Mouse (Mus musculus) gastrocnemius, postnatal 4 days (tissue): ENCODE results near the gene Stac2. TPM values are rescaled to one million over a fixed set of nuclear protein-coding genes. Genes with fewer than 3 reads are reported as not detected.
A peak's percentile ranks its signal among the peaks of the same experiment; 100 is the strongest.

Experiments
- DNase-seq, 2 experiments: peaks; one replicate each; pipeline ENCODE4 v3.0.0; 2021 to 2022; ENCODE audit warnings: low spot score in 2 of 2, mixed read lengths in 2 of 2
- long read RNA-seq, 2 experiments: library from polyadenylated mRNA; stranded (forward); transcript quantifications; one replicate each; pipeline ENCODE4 v2.0.0; 2021
- total RNA-seq, 2 experiments: library from RNA; stranded (reverse); gene quantifications; 2 replicates each; pipeline ENCODE4 v1.2.3; 2021

Gene Stac2
- under 1 TPM; 0.54 to 0.60 TPM for total RNA-seq
- long read RNA-seq, experiment 1, result 0 reads
- long read RNA-seq, experiment 2, result 0 reads

GRCm38 (mm10) chr11:98052989-98053834 lies at the start of gene Stac2:
TSS of gene Stac2 (minus strand) at chr11:98053462.
- peak in 1 of 2 experiments; percentile 68 for DNase-seq

- no peak for DNase-seq
Observed at GRCm38 (mm10) chr11:98101332-98101731, 48.1 kb upstream of the Stac2 start.

DNA sequence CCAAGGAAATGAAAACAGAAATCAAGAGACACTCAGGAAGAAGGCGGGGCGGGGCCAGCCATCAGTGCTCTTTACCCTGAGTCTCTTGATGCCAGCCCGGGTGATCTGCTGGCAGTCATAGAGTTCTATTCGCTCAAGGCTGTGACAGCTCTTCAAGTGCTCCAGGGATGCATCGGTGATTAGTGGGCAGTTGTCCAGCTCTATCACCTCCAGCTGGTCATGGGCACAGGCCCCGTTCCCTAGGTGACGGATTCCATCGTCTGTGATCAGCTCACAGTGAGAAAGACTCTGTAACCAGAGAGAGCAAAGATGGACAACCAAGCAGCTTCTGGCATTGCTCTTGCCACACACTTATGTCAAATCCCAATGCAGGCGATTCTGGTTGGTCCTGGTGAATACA lies 37.3 kb upstream of the Stac2 start:
- DNase-seq, result no peak

DNA sequence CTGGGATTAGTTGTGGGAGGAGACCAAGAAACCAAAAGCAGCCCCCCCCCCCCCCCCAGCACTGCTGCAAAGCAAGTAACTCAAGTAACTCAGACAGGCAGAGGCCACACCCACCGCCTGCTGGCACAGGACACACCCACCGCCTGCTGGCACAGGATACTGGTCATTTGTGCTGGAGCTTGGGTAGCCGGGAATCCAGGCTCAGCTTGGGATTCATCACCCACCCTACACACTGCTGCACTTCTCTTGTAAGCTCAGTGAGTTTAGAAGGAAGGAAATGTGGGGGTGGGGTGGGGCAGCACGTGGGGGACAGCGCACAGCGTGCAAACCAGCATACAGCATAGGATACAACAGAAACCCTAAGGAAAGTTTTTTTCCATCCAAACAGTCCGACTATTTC lies 35.0 kb upstream of the Stac2 start:
- peak in 1 of 2 experiments; percentile 33 for DNase-seq

DNA sequence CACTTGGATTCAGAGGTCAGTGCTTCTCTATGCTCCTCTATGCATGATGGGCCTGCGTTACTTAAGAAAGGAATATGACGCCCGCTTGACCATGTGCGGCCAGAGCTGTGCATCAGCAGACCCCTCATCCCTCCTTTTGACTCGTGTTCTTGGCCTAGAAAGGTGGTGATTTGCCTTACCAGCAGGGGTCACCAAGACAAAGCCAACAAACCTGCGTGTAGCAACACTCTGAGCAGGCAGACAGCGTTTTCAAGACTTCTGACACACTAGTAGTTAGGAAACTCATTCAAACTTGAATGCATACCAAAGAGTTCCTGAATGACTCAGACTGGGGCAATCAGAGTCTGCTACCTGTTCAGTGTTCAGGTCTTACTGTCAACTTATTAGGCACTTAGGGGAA lies 33.3 kb upstream of the Stac2 start:
- DNase-seq, result no peak

GRCm38 (mm10) chr11:98086141-98086540 lies 32.9 kb upstream of the Stac2 start:
- DNase-seq, result no peak

DNA sequence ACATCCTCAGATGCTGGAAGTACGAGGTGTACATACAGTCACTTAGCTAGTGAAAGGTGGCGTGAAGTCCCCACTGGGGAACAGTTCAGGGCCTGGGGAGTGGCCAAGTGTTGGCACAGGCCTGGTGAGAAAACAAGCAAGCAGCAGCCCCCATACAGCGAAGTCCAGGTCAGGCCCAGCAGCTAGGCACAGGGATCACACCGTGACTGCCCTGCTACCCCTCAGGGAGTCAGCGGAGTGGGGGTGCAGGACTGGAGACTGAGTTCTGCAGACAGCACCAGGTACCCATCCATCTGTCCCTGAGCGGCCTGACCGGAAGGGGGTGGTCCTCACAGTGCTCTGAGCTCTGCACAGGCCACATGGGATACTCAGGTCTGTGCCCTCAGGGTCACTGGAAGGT lies 29.5 kb upstream of the Stac2 start:
- DNase-seq, result no peak

DNA sequence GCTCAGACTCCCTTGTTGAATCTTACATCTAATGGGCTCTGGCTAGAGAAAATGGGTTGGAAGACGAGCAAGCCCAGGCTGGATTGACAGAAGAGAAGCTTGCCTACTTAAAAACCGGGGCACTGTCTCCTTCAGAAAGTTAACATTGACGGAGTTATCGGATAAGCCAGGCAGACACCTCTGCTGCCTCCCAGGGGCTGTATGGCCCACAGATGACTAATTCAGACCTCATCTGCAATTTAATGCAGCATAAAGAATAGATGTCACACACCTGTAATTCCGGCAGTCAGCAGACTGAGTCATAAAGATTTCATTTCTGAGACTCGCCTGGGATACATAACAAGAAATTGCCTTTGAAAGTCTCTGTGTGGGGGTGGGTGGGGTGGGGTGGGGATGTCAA lies 27.2 kb upstream of the Stac2 start:
- no peak for DNase-seq

GRCm38 (mm10) chr11:98077086-98077485 lies 23.8 kb upstream of the Stac2 start:
- no peak for DNase-seq

GRCm38 (mm10) chr11:98075195-98075808 lies 22.0 kb upstream of the Stac2 start:
- peak; percentile 86 for DNase-seq

GRCm38 (mm10) chr11:98073442-98073841 lies 20.2 kb upstream of the Stac2 start:
- DNase-seq, result no peak

- DNase-seq, result no peak
Observed at GRCm38 (mm10) chr11:98067255-98067654, 14.0 kb upstream of the Stac2 start.

DNA sequence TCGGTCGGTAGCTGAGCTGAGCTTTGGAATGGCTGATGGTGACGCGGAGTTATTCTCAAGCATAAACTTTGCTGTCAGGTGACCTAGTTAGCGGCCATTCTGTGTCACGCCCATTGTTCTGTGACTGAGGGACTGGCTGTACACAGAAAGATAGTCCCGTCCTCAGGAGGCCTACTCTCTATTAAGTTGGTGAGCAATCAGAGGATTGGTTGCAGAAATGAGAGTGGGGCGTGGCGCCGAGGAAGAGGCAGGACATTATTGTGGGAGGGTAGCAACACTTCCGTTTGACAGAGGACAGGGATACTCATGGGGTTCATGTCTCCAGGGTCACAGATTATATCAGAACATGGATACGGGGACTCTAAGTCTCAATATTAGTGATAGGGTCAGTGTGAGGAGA lies 12.9 kb upstream of the Stac2 start:
- no peak for DNase-seq

DNA sequence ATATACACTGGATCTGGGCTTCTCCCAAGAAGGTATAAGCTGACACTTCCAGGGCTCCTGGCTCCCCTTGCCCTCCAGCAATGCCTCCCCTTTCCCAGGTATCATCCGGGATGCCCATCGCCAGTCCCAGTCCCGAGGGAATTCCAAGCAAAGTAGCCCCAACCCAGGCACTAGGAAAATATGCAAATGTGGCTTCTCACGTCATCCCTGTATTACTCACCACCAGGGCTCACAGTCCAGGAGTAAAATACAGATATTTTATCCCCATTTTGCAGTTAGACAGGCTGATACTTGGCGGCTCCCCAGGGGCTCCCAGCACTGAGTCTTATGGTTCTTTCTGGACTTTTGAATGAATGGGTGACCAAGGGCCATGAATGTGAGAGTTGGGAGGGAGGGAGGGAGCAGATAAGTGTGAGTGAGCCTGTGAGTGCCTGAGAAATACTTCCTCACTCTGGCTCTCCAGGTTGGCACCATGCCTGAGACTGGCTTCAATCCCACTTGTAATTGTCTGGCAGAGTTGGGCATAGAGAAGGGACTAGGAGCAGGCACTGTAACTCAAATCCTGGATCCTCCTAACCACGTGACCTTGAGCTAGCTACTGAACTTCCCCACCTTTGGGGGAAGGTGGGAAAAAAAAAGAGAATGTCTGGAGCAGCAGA lies 8.8 kb upstream of the Stac2 start:
- DNase-seq, result peak in 1 of 2 experiments; percentile 43

- DNase-seq, result no peak
Observed at GRCm38 (mm10) chr11:98061441-98061840, 8.2 kb upstream of the Stac2 start.

GRCm38 (mm10) chr11:98060104-98060692 lies 6.9 kb upstream of the Stac2 start:
- no peak for DNase-seq

DNA sequence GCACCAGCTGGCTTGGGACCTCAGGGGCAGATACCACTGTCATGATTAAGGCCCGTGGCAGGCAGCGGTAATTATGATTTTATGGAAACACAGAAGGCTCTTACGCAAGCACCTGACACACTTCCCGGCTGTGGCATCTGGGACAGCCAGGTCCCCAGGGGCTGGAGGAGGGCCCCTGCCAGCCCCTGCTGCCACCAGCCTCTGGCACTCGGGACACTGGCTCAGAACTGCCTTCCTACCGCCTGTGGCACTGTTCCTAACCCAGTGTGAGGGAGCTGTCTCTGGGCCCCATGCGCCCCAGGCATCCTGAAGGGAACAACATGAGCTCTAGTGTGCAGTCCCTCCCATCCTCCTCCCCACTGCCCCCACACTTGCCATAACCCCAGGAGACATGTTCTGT lies 6.4 kb upstream of the Stac2 start:
- DNase-seq, result no peak

- DNase-seq, result no peak
Observed at GRCm38 (mm10) chr11:98057998-98058397, 4.7 kb upstream of the Stac2 start.

- DNase-seq, result no peak
Observed at GRCm38 (mm10) chr11:98057466-98057865, 4.2 kb upstream of the Stac2 start.

DNA sequence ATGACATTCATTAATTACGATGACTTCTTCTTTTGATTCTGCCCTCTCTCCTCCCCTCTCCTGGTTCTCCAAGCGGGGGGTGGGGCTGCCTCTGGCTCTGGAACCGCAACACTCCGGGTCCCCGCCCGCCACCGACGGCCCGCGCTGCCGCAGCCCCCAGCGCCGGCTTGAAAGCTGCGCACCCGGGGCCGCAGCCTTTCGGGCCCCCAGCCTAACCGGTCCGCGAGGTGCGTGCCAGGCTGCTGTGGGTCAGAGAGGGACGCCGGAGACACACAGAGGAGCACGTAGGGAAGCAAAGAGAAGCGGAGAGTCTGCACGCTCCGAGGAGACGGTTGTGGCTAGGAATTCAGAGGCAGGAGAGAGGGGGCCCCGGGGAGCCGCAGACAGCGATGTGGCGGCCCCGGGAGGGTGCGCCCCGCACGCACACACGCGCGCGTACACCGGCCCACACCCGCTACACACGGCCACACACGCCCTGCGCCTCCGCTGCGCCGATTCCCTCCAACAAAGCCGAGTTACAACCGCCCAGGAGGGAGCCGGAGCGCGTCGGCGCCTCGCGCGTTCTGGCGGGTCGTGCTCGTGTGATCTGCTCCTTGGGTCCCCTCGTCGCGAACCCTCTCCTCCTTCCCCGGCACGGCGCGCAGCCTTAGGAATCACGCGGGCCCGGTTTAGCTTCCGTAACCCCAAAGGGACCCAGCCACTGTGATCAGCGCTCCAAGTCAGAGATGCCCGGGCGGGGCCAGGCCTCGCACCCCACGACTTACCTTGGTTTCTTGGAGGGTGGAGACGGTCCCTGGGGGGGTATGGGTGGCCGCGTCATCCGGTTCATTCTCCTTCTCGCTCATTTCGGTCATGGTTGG lies 903 bp downstream of the Stac2 start:
- no peak for DNase-seq
